Mouse (Mus musculus) midbrain, embryonic 16.5 days (tissue): ENCODE results near the gene Fyn. TPM values are rescaled to one million over a fixed set of nuclear protein-coding genes. Genes with fewer than 3 reads are reported as not detected.

ENCODE experiments used
- ATAC-seq: fragments of 200-750 bp; cut with Nextera tagmentation; 2 replicates; pipeline ENCODE4 v1.8.0; 2017; ENCODE audit warnings: moderate TSS enrichment
- H3K27ac ChIP-seq: fragments of 300-500 bp; sonication (generic); 2 replicates; pipeline ENCODE4 v1.5.1; 2014; ENCODE audit warnings: mild to moderate bottlenecking, low read length, mixed read lengths
- H3K27me3 ChIP-seq: fragments of 300-500 bp; sonication (generic); 2 replicates; pipeline ENCODE4 v1.6.1; 2014; ENCODE audit warnings: low read depth, low read length, mixed read lengths; ENCODE audit not compliant: control insufficient read depth, insufficient read depth
- H3K36me3 ChIP-seq: fragments of 300-500 bp; sonication (generic); 2 replicates; pipeline ENCODE4 v1.6.1; 2014; ENCODE audit warnings: mild to moderate bottlenecking, low read length, moderate library complexity, mixed read lengths; ENCODE audit not compliant: control insufficient read depth, insufficient read depth
- H3K4me1 ChIP-seq: fragments of 300-500 bp; sonication (generic); 2 replicates; pipeline ENCODE4 v1.6.1; 2014; ENCODE audit warnings: mild to moderate bottlenecking, low read length, mixed read lengths; ENCODE audit not compliant: control insufficient read depth, insufficient read depth
- H3K4me2 ChIP-seq: fragments of 300-500 bp; sonication (generic); 2 replicates; pipeline ENCODE4 v1.6.1; 2014; ENCODE audit warnings: mild to moderate bottlenecking, low read length, mixed read lengths
- H3K4me3 ChIP-seq: fragments of 300-500 bp; sonication (generic); 2 replicates; pipeline ENCODE4 v1.5.1; 2014; ENCODE audit warnings: low read depth, mild to moderate bottlenecking, low read length, moderate library complexity, mixed read lengths
- H3K9ac ChIP-seq: fragments of 300-500 bp; sonication (generic); 2 replicates; pipeline ENCODE4 v1.6.1; 2014; ENCODE audit warnings: low read depth, low read length, mixed read lengths
- H3K9me3 ChIP-seq: fragments of 300-500 bp; sonication (generic); replicated peaks from 2 replicates; pipeline ENCODE4 v1.6.1; 2014; ENCODE audit warnings: mild to moderate bottlenecking, low read length, mixed read lengths; ENCODE audit not compliant: control insufficient read depth, poor library complexity, severe bottlenecking
- WGBS: fragments of 180-500 bp; shearing (Covaris S2); extraction: QIAGEN DNeasy Blood & Tissue Kit; methylation state at CpG from one replicate; pipeline ENCODE4 v1.1.7; 2014; 5-methylcytosine and 5-hydroxymethylcytosine counted together
- polyA plus RNA-seq: library from polyadenylated mRNA; unstranded; fragments of >200 nt; fragmentation: Nextera tagmentation; extraction: Ambion mirVana; gene quantifications from 2 replicates; pipeline ENCODE4 v1.2.1, GENCODE M21; 2015

Gene Fyn
- polyA plus RNA-seq, 1 experiment from 2014 or later, result 71.2 TPM

DNA sequence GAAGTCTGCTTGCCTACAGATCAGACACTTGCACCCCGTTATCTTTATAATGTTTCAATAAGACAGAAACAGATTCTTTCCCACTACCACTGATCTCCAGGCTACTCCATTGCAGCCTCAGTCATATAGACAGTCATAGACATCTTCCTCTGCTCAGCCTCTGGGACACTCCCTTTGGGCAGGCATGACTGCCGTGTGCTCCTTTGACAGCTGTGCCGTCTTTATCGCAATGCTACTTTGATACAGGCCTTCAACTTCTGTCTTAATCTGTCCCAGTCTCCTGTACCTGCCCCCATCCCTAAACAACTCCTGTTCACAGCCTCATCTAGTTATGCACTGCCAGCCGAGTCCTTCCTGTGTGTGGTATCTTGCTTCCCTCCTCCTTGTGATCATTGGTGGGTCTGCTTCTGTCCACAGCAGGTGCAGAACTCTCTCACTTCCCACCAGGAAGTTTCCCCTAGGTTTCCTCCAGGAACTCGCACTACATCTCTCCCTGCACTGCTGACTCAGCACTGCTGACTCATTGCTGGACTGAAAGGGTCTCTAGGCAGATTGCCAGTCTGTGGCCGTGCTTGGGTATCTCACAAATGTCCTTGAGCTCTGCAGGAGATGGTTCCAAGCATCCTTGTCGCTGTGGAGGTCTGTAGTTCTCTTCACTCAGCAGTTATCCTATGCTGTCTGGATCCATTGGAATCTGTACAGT, 43.4 kb downstream of the Fyn start:
- Histone ChIP-seq H3K9ac (no peak overlapping the region), H3K4me3 (no peak overlapping the region), H3K9me3 (no peaks in the 10 kb centered on the region), H3K27me3 (no peaks in the 10 kb centered on the region), H3K4me1 (peaks cover 12% of the 10 kb centered on the region), H3K36me3 (no peaks in the 10 kb centered on the region), H3K27ac (no peak overlapping the region), H3K4me2 (no peak overlapping the region)
- ATAC-seq, result no peak
- 75% methylated on average over 8 of the region's 8 CpGs for WGBS

DNA sequence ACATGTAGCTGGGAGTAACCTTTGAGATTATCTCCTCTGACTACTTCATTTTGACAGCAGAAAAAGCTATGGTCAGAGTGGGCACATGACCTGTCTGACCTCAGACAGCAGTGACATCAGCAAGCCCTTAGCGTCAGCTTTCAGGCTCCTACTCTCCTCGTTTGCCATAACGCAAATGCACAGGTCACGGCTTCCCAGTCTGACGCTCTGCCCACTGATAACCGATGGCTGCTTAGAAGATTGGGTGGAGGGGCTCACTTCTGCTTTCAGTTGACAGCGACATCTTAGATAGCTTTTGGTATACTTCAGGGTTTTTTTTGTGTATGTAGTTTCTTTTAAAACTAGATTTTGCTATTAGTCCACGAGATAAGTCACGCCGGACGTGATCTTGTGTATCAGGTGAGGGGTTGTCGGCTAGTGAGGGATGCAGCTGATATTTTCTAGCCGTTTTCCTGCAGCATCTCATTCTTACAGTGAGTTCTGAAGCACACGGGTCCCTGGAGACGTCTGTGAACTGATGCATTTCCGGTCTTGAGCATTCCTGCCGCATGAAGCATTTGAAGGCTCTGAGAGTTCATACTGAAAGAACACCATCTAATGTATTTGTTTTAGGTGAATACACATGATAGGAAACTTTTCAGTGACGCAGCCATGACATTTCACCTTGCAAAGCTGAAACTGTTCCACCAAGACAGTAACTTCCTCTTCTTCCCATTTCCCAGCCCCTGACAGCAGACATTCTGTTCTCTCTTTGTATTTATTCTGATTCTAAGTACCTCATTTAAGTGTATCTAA, 44.4 kb downstream of the Fyn start:
- no peaks in the 10 kb centered on the region for H3K36me3 ChIP-seq
- 80% methylated on average over 18 of the region's 18 CpGs for WGBS
- no peak overlapping the region for H3K27ac ChIP-seq
- no peaks in the 10 kb centered on the region for H3K9me3 ChIP-seq
- no peak overlapping the region for H3K4me2 ChIP-seq
- H3K27me3 ChIP-seq, result no peaks in the 10 kb centered on the region
- no peak overlapping the region for H3K4me3 ChIP-seq
- peaks cover 15% of the 10 kb centered on the region for H3K4me1 ChIP-seq
- ATAC-seq, result no peak
- no peak overlapping the region for H3K9ac ChIP-seq

DNA sequence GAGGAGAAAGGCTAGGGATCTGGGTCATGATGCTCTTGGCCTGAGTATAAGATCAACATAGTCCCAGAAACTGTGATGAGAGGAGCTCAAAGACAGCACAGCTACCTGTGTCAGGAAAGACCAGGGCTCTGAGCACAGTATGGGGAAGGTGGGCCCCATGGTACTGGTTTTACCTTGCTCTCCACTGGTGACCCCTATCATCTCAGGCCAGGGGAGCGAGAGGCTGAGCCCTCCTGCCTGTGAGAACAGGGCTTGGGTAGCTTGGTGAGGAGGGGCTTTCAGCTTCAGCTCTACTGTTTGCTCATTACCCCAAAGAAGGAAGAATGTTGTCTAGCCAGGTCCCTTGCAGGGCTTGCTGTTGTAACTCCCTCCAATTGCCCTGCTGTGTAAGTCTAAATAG, 45.4 kb downstream of the Fyn start:
- 100% methylated on average over 1 of the region's 1 CpGs for WGBS
- no peak overlapping the region for H3K9ac ChIP-seq
- peaks cover 15% of the 10 kb centered on the region for H3K4me1 ChIP-seq
- H3K4me2 ChIP-seq, result no peak overlapping the region
- H3K36me3 ChIP-seq, result no peaks in the 10 kb centered on the region
- no peak overlapping the region for H3K4me3 ChIP-seq
- H3K9me3 ChIP-seq, result no peaks in the 10 kb centered on the region
- no peaks in the 10 kb centered on the region for H3K27me3 ChIP-seq
- no peak overlapping the region for H3K27ac ChIP-seq
- no peak for ATAC-seq

DNA sequence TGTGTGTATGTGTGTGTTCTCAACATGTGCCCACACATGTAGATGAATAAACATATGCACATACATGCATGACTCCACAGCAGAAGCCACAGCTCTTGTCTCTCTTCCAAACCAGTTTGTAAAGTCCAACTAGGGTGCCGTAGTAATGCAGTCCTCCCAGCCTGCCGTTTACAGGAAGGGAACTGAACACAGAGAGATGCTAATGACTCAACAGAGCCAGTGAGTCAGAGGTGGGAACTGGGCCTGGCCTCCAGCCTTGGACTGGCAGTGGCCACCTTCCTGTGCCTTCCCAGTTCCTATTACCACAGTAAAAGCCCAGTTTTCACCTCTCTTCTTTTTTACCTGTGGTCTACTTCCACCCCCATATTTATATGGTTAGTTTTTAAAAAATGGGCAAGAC, 46.9 kb downstream of the Fyn start:
- H3K27ac ChIP-seq, result no peak overlapping the region
- 62% methylated on average over 2 of the region's 2 CpGs for WGBS
- no peak overlapping the region for H3K4me3 ChIP-seq
- H3K9me3 ChIP-seq, result no peaks in the 10 kb centered on the region
- no peak overlapping the region for H3K9ac ChIP-seq
- ATAC-seq, result no peak
- peaks cover 16% of the 10 kb centered on the region for H3K4me1 ChIP-seq
- no peaks in the 10 kb centered on the region for H3K27me3 ChIP-seq
- H3K36me3 ChIP-seq, result no peaks in the 10 kb centered on the region
- no peak overlapping the region for H3K4me2 ChIP-seq

DNA sequence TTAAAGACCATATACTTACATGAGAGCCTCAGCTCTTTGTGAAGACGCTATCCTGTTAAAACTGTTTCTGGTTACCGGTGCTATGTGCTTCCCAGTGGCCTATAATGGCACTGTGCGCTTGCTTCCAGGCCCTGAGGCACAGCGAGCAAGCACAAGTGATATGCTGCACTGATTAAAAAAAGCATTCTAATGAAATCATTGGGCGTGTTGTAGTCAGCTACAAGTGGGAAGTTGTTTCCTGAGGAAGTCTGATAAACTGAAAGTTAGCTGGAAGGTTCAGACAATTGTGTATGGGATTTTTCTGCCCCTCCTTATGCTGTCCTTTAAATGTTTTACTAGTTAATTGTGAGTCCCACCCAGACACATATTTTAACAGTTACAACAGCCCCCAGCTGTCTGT, 49.0 kb downstream of the Fyn start:
- whole genome bisulfite sequencing, result 70% methylated on average over 5 of the region's 5 CpGs
- H3K36me3 ChIP-seq, result no peaks in the 10 kb centered on the region
- H3K4me3 ChIP-seq, result no peak overlapping the region
- H3K9me3 ChIP-seq, result no peaks in the 10 kb centered on the region
- no peaks in the 10 kb centered on the region for H3K27me3 ChIP-seq
- no peak overlapping the region for H3K27ac ChIP-seq
- H3K4me1 ChIP-seq, result peaks cover 24% of the 10 kb centered on the region
- no peak for ATAC-seq
- no peak overlapping the region for H3K9ac ChIP-seq
- H3K4me2 ChIP-seq, result no peak overlapping the region

DNA sequence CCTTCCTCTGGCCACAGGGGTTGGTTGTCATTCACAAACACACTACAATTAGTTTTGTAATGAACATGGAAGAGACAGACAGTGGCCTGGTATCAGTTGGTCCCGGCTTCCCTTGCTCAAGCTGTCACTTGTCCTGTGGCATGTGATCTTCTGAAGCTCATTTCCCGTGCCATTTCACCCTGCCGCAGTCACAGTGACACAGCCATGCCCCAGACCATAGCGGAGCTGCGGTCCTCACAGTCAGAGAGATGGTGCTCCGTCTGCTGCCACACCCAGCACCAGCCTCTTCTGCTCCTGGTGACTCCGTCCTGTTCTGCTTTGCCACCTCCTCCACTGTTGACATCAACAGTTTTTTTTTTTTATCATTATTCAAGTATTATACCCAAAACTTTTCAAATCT, 49.7 kb downstream of the Fyn start:
- 87% methylated on average over 7 of the region's 7 CpGs for WGBS
- peaks cover 24% of the 10 kb centered on the region for H3K4me1 ChIP-seq

DNA sequence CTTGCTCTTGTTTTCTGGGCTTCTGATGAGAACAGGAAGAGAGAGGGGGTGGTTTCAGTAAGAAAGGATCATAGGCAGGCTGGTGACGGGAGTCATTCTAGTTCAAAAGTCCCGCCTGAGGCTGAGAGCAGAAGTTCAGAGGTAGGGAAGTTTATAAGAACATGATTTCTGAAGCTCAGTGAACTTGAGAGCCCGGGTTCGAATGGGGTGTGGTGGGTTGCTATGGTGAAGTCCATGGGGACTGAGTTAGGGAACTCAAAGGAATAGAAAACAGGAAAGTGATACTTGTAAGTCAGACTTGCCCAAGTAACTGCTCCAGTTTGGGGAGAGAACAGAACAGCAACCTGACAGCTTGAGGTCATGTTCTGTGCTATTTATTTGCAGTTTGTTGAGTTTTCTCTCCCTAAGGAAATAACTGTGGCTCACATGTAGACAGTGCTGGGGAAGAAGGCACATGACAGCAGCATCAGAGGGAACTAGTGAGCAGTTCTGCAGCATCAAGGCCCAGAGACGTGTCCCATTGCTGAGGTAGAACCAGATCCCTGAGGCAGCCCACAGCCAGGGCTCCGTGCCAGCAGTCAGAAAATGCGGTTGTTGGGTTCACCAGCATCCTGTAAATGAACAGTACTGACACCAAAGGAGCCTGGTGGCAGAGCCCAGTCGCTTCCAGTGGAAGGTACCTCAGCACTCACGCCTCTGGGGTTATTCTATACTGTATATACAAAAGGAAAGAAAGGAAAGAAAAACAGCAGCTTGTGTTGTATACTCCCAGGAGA, 52.4 kb downstream of the Fyn start:
- no peaks in the 10 kb centered on the region for H3K9me3 ChIP-seq
- no peak overlapping the region for H3K27ac ChIP-seq
- peaks cover 21% of the 10 kb centered on the region for H3K4me1 ChIP-seq
- no peak overlapping the region for H3K4me2 ChIP-seq
- H3K9ac ChIP-seq, result no peak overlapping the region
- H3K36me3 ChIP-seq, result no peaks in the 10 kb centered on the region
- H3K4me3 ChIP-seq, result no peak overlapping the region
- 62% methylated on average over 9 of the region's 9 CpGs for WGBS
- ATAC-seq, result 0 out of 2 replicates have a peak, but pooled peaks have one; percentile 61
- no peaks in the 10 kb centered on the region for H3K27me3 ChIP-seq

More for the DNA sequence above, 49.7 kb downstream of the Fyn start:
- Histone ChIP-seq H3K9ac (no peak overlapping the region), H3K9me3 (no peaks in the 10 kb centered on the region), H3K27me3 (no peaks in the 10 kb centered on the region), H3K27ac (no peak overlapping the region), H3K4me2 (no peak overlapping the region), H3K4me3 (no peak overlapping the region), H3K36me3 (no peaks in the 10 kb centered on the region)
- no peak for ATAC-seq

DNA sequence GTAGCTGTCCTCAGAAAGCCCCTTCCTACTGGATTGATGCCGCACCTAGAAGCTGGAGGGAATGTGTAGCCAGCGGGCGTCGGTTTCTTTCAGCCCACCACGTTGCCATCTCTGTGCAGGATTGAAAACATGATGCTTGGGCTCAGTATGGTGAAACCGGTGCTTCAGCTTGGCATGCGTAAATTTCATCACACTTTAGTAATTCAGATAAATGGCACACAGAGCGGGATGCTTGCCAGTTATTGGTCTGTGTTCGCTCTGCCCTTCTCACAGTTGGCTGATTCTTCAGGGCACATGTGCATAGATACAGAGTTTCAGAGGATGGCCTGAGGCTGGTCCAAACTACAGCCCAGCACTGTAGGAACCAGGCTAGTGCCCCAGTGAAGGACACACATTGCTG, 53.1 kb downstream of the Fyn start:
- 87% methylated on average over 9 of the region's 9 CpGs for WGBS
- H3K4me1 ChIP-seq, result peaks cover 19% of the 10 kb centered on the region
- no peaks in the 10 kb centered on the region for H3K27me3 ChIP-seq
- no peaks in the 10 kb centered on the region for H3K36me3 ChIP-seq
- no peak overlapping the region for H3K4me2 ChIP-seq
- no peaks in the 10 kb centered on the region for H3K9me3 ChIP-seq
- H3K27ac ChIP-seq, result no peak overlapping the region
- no peak for ATAC-seq
- H3K4me3 ChIP-seq, result no peak overlapping the region
- H3K9ac ChIP-seq, result 0 out of 2 replicates have a peak overlapping the region, but pooled peaks have one; percentile 16

DNA sequence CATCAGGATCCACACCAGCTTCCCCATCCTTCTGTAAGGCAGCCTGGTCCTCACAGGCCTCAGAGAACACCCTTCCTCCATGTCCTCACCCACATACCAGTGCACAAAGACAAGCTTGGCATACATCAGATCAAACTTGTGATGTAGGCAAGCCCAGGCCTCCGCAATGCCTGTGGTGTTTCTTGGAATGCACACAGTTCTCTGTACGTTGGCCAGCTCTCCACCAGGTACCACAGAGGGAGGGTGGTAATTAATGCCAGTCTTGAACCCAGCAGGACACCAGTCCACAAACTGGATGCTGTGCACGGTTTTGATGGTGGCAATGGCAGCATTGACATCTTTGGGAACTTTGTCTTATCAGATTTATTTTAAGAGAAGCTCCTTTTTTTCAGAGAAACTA, 56.0 kb downstream of the Fyn start:
- Histone ChIP-seq H3K27ac (no peak overlapping the region), H3K27me3 (no peaks in the 10 kb centered on the region), H3K4me2 (no peak overlapping the region), H3K4me1 (peaks cover 28% of the 10 kb centered on the region), H3K36me3 (no peaks in the 10 kb centered on the region), H3K4me3 (no peak overlapping the region), H3K9me3 (no peaks in the 10 kb centered on the region), H3K9ac (no peak overlapping the region)
- no peak for ATAC-seq
- 93% methylated on average over 3 of the region's 3 CpGs for WGBS
